Mouse (Mus musculus) kidney, embryonic 16.5 days (tissue): ENCODE measurements around the gene Prnd. TPM values are rescaled to one million over a fixed set of nuclear protein-coding genes. Genes with fewer than 3 reads are reported as not detected.

ENCODE experiments used
- ATAC-seq: fragments of 200-750 bp; cut with Nextera tagmentation; 2 replicates; pipeline ENCODE4 v1.8.0; 2017; ENCODE audit warnings: moderate TSS enrichment; ENCODE audit not compliant: low FRiP score, low TSS enrichment
- H3K27ac ChIP-seq: fragments of 300-500 bp; sonication (generic); 2 replicates; pipeline ENCODE4 v1.5.1; 2014; ENCODE audit warnings: low read length
- H3K27me3 ChIP-seq: fragments of 300-500 bp; sonication (generic); 2 replicates; pipeline ENCODE4 v1.6.1; 2014; ENCODE audit warnings: low read length, control low read depth, mixed read lengths; ENCODE audit not compliant: insufficient read depth
- H3K36me3 ChIP-seq: fragments of 300-500 bp; sonication (generic); 2 replicates; pipeline ENCODE4 v1.6.1; 2014; ENCODE audit warnings: low read length, control low read depth, mixed read lengths; ENCODE audit not compliant: insufficient read depth
- H3K4me1 ChIP-seq: fragments of 300-500 bp; sonication (generic); 2 replicates; pipeline ENCODE4 v1.6.1; 2014; ENCODE audit warnings: low read length, control low read depth, mixed read lengths; ENCODE audit not compliant: insufficient read depth
- H3K4me2 ChIP-seq: fragments of 300-500 bp; sonication (generic); replicated peaks from 2 replicates; pipeline ENCODE4 v1.6.1; 2014; ENCODE audit warnings: low read depth, low read length
- H3K4me3 ChIP-seq: fragments of 300-500 bp; sonication (generic); 2 replicates; pipeline ENCODE4 v1.5.1; 2014; ENCODE audit warnings: mild to moderate bottlenecking, low read length
- H3K9ac ChIP-seq: fragments of 300-500 bp; sonication (generic); replicated peaks from 2 replicates; pipeline ENCODE4 v1.6.1; 2014; ENCODE audit warnings: low read length
- H3K9me3 ChIP-seq: fragments of 300-500 bp; sonication (generic); 2 replicates; pipeline ENCODE4 v1.6.1; 2016; ENCODE audit warnings: low read length, control low read depth
- WGBS: fragments of 180-500 bp; shearing (Covaris S2); extraction: QIAGEN DNeasy Blood & Tissue Kit; methylation state at CpG from one replicate; pipeline ENCODE4 v1.1.7; 2014; 5-methylcytosine and 5-hydroxymethylcytosine counted together
- polyA plus RNA-seq: library from polyadenylated mRNA; unstranded; fragments of >200 nt; fragmentation: Nextera tagmentation; extraction: Ambion mirVana; gene quantifications from 2 replicates; pipeline ENCODE4 v1.2.1, GENCODE M21; 2015

Prnd gene
- polyA plus RNA-seq, 1 experiment from 2014 or later, result 16.2 TPM

- Histone ChIP-seq H3K9ac (no peak overlapping the region), H3K4me2 (no peak overlapping the region), H3K27ac (no peak overlapping the region), H3K36me3 (no peaks in the 10 kb centered on the region), H3K27me3 (no peaks in the 10 kb centered on the region), H3K4me1 (peaks cover 8% of the 10 kb centered on the region; the same call in 1 of the 2 replicates), H3K4me3 (no peak overlapping the region), H3K9me3 (no peaks in the 10 kb centered on the region)
- WGBS, result 97% methylated on average over 10 of the region's 10 CpGs
- ATAC-seq, result no peak
These were observed 14.3 kb upstream of the Prnd start for GRCm38 (mm10) chr2:131936410-131936809.

DNA sequence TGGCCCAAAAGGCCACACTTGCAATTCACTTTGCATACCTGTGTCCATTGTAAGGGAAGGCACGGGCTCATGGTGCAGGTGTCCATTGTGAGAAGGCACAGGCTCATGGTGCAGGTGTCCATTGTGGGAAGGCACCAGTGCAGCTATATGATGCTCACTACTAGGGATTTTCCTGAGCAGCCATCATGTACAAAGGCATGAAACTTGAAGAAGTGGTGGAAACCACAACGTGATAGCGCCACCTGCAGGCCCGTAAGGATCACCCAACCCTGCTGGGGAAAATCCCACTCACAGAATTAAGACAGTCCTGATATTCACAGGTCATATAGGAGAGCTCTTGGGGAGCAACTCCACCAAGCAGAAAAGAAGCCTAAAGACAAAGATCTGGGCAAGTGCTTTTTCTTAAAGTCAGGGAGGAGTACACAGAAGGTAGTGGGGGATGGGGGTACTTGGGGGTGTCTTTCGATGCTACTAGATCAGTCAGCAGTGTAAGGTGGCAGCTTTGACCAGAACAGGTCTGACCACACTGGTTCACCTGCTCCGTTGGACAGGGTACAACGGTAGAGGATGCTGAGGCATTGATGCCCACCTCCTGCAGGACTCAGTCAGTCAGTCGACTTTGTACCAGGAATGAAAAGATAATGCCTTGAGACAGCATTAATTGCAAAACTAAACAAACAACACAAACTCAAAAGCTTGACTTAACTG, 11.1 kb upstream of the Prnd start:
- H3K27ac ChIP-seq, result no peak overlapping the region
- no peak overlapping the region for H3K4me3 ChIP-seq
- H3K27me3 ChIP-seq, result no peaks in the 10 kb centered on the region
- H3K9ac ChIP-seq, result no peak overlapping the region
- H3K4me1 ChIP-seq, result no peaks in the 10 kb centered on the region
- 33% methylated on average over 8 of the region's 8 CpGs for WGBS
- no peak overlapping the region for H3K4me2 ChIP-seq
- no peaks in the 10 kb centered on the region for H3K9me3 ChIP-seq
- H3K36me3 ChIP-seq, result no peaks in the 10 kb centered on the region
- ATAC-seq, result peak; percentile 31; the same call in 1 of the 2 replicates

- Histone ChIP-seq H3K4me3 (no peak overlapping the region), H3K36me3 (no peaks in the 10 kb centered on the region), H3K4me1 (no peaks in the 10 kb centered on the region), H3K9ac (no peak overlapping the region), H3K27me3 (no peaks in the 10 kb centered on the region), H3K27ac (no peak overlapping the region), H3K9me3 (no peaks in the 10 kb centered on the region), H3K4me2 (no peak overlapping the region)
- ATAC-seq, result no peak
- WGBS, result 79% methylated on average over 3 of the region's 3 CpGs
These were observed 10.2 kb upstream of the Prnd start for GRCm38 (mm10) chr2:131940506-131940905.

GRCm38 (mm10) chr2:131941501-131941900, 9.2 kb upstream of the Prnd start:
- no peak overlapping the region for H3K9ac ChIP-seq
- H3K4me2 ChIP-seq, result no peak overlapping the region
- H3K27me3 ChIP-seq, result no peaks in the 10 kb centered on the region
- no peaks in the 10 kb centered on the region for H3K4me1 ChIP-seq
- H3K4me3 ChIP-seq, result no peak overlapping the region
- no peak overlapping the region for H3K27ac ChIP-seq
- 69% methylated on average over 6 of the region's 6 CpGs for WGBS
- ATAC-seq, result no peak
- no peaks in the 10 kb centered on the region for H3K9me3 ChIP-seq
- no peaks in the 10 kb centered on the region for H3K36me3 ChIP-seq

DNA sequence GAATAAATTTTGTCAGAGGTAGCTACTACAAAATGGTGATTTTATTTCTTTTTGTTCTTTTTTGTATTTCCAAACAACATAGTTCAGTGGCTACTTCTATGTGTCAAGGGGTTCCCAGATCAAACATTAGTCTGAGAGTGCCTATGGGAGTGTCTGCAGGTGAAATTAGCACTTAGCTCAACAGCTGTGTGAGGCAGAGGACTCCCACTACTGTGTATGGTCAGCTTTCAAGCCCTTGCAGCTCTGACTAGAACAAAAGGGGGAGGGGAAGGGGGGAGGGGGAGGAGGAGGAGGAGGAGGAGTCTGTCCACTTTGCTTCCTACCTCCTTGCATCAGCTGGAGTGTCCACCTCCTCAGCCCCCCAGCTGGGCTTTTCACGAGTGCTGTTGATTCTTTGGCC, 6.3 kb upstream of the Prnd start:
- H3K27me3 ChIP-seq, result no peaks in the 10 kb centered on the region
- H3K4me2 ChIP-seq, result no peak overlapping the region
- H3K4me1 ChIP-seq, result no peaks in the 10 kb centered on the region
- no peak for ATAC-seq
- no peaks in the 10 kb centered on the region for H3K36me3 ChIP-seq
- H3K9ac ChIP-seq, result no peak overlapping the region
- no peak overlapping the region for H3K4me3 ChIP-seq
- no peaks in the 10 kb centered on the region for H3K9me3 ChIP-seq
- 32% methylated on average over 1 of the region's 1 CpGs for WGBS
- no peak overlapping the region for H3K27ac ChIP-seq

DNA sequence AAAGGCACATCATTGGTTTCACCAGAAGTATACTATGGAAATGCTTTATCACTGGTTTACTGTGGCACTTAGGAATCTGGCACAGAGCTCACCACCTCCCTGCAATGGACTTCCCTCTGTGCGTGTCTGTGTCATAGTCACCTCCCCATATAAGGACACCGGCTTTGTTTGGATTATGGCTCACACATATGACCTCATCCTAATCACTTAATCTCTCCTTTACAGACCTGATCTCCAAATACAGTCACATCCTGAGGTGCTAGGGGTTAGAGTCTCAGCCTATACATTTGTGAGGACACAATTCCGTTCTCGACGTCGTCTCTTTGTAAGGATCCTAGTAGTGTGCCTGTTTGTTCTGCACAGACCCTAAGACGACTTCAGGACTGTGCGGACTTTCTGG, 5.4 kb upstream of the Prnd start:
- Histone ChIP-seq H3K27me3 (no peaks in the 10 kb centered on the region), H3K4me3 (no peak overlapping the region), H3K4me1 (no peaks in the 10 kb centered on the region), H3K27ac (no peak overlapping the region), H3K36me3 (no peaks in the 10 kb centered on the region), H3K9ac (no peak overlapping the region), H3K9me3 (no peaks in the 10 kb centered on the region), H3K4me2 (no peak overlapping the region)
- WGBS, result 73% methylated on average over 8 of the region's 8 CpGs
- ATAC-seq, result no peak

DNA sequence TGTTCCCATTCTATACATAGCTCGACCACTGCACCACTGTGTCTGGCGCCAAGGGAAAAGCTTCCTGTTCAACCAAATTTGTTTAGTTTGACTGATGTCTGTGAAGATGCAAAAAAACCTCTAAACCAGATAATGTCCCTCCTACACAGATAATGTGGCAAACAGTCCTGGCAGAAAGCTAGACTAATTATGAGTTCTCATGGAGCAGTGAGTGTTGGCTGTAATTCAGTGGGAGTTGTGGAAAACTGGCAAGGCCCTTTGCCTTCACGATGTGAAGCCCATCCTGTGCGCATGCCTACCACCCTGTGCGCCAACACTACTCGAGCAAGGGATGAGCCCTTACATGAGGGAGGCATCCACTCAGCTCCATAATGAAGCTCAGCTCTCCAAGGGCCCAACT, 4.9 kb upstream of the Prnd start:
- Histone ChIP-seq H3K9ac (no peak overlapping the region), H3K9me3 (no peaks in the 10 kb centered on the region), H3K4me3 (no peak overlapping the region), H3K36me3 (no peaks in the 10 kb centered on the region), H3K4me1 (no peaks in the 10 kb centered on the region), H3K27ac (no peak overlapping the region), H3K27me3 (no peaks in the 10 kb centered on the region), H3K4me2 (no peak overlapping the region)
- 86% methylated on average over 6 of the region's 6 CpGs for WGBS
- no peak for ATAC-seq

DNA sequence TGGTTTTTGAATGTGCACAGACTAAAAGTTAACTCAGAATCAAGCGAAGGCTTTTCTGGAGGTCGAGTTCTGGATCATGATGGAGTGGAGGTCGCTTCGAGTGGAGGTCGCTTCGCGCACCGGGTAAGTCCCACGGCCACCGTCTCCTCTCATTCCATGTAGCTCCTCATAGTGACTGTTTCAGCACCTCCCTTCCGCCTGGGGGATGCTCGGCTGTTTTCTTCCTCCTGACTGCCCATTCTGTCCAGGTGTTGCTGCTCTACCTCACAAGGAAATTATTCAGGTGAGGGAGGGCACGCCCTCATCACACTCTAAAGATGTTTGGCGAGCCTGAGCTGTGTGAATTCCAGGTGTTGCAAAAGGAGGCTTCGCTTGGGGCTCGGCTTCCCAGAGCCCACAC, 4.3 kb upstream of the Prnd start:
- Histone ChIP-seq H3K27me3 (no peaks in the 10 kb centered on the region), H3K27ac (no peak overlapping the region), H3K9me3 (no peaks in the 10 kb centered on the region), H3K4me3 (no peak overlapping the region), H3K4me1 (no peaks in the 10 kb centered on the region), H3K4me2 (no peak overlapping the region), H3K36me3 (no peaks in the 10 kb centered on the region), H3K9ac (no peak overlapping the region)
- ATAC-seq, result no peak
- WGBS, result 85% methylated on average over 16 of the region's 16 CpGs

DNA sequence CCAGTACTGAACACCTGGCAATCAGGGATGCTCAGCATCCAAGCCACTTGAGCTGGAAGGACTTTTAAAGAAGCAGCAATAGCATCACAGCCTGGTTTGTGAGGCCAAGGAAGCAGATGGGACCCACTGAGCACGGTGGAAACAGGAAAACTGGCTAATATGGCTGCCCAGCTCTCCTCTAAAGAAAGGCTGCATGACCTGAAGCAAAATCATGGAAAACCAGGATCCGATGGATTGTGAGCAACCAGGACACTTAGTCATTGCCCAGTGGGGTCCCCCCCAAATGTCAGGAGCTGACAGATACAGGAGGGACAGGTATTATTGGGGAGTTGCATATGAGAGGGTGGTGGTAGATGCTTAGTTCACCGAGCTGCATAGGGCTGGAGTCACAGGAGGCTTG, 2.5 kb upstream of the Prnd start:
- H3K9me3 ChIP-seq, result no peaks in the 10 kb centered on the region
- no peak for ATAC-seq
- no peak overlapping the region for H3K4me3 ChIP-seq
- H3K4me2 ChIP-seq, result no peak overlapping the region
- no peak overlapping the region for H3K27ac ChIP-seq
- peaks cover 10% of the 10 kb centered on the region for H3K4me1 ChIP-seq
- WGBS, result 77% methylated on average over 3 of the region's 3 CpGs
- no peaks in the 10 kb centered on the region for H3K36me3 ChIP-seq
- peaks cover 8% of the 10 kb centered on the region; the same call in 1 of the 2 replicates for H3K27me3 ChIP-seq
- H3K9ac ChIP-seq, result no peak overlapping the region

DNA sequence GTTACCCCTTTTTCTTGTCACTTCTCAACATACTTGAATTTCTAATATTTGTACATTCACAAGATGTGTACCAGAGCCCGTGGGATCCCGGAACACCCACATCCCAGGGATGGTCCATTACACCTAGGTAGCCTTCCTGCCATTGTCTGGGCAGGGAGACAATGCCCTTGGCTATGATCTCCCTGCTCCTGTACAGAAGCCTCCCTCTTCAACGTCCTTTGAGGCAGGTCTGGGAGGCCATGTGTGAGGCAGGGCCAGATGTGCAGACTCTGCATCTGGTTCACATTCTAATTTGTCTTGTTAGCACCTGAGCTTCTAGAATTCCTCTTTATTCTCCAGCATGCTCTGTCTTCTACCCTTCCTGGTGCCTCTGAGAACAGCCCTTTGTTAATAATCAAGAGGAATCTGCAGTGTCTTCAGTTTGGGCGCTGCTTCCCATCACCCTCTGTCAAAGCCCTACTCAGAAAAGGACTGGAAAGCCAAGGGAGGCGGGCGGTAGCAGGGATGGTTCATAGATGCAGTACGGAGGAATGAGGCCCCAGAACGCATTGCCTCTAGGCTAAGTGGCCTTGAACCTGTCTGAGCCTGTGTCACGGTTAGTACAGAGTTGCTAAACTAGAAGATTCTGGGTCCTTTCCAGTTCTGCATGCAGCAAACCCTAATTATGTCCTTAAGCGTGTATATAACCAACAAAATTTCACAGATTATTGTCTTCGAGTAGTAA, 1.6 kb upstream of the Prnd start:
- ATAC-seq, result no peak
- H3K9me3 ChIP-seq, result no peaks in the 10 kb centered on the region
- H3K4me2 ChIP-seq, result no peak overlapping the region
- H3K27me3 ChIP-seq, result peaks cover 15% of the 10 kb centered on the region; the same call in 1 of the 2 replicates
- no peak overlapping the region for H3K4me3 ChIP-seq
- no peaks in the 10 kb centered on the region for H3K36me3 ChIP-seq
- WGBS, result 80% methylated on average over 11 of the region's 11 CpGs
- H3K4me1 ChIP-seq, result peaks cover 15% of the 10 kb centered on the region
- H3K9ac ChIP-seq, result no peak overlapping the region
- H3K27ac ChIP-seq, result no peak overlapping the region
